Mouse (Mus musculus): ENCODE data around the gene Adgra3. TPM values are rescaled to one million over a fixed set of nuclear protein-coding genes. Genes with fewer than 3 reads are reported as not detected.
A peak's percentile ranks its signal among the peaks of the same experiment; 100 is the strongest.

Gene Adgra3
- total RNA-seq, 2 experiments from 2014 or later: 18.7 to 20.5 TPM

- intact Hi-C loops (cut with DNase I): no loop called here
- DNase-seq (ENCODE audit: low spot score in 2 of 2): peak in 1 of 2 experiments; percentile 15
Measured at GRCm38 (mm10) chr5:49988015-49988798, 70.6 kb downstream of the Adgra3 start.

GRCm38 (mm10) chr5:49980727-49981126 is 78.1 kb downstream of the Adgra3 start:
- intact Hi-C loops (cut with DNase I): no loop called here
- no peak for DNase-seq (ENCODE audit: low spot score in 2 of 2)

DNA sequence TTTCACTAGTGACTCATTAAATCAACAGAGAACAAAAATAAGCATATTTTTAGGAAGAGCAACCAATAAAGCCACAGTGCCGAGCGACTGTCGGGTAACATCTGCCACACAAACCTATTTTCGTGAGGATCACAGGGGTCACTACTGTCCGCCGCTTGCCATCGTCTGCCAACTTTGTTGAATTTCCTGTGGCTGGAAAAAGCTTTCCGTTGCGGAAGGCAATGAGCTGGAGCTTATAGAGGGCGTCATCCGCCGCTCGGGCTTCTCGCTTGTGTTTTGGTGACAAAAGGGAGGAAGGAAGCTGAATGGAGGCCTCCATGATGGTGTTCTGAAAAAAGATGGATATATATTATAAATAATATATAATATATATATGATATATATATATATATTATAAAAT is 79.6 kb downstream of the Adgra3 start:
- DNase-seq (ENCODE audit: low spot score in 2 of 2): no peak
- intact Hi-C loops (cut with DNase I): no loop called here

DNA sequence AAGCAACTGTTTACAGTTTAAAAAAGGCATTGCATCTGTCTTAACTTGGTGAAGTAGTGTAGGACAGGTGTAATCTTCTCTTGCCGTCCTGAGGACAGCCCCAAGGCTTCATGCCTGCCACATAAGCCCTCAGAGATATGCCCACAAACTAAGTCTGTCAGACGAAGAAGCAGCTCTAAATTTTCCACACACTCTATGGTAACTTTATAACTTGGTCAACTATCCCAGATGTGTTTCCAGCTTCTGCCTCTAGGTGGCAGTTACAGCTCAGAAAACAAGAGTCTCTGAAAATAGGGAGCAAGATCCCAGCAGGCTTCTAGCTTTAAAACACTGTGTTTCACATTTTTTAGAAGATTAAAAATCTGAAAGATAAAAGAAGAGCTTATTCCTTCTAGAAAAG is 82.8 kb downstream of the Adgra3 start:
- intact Hi-C loops (cut with DNase I): loop anchor here (2.0 kb wide), 1 partner anchor 57 kb away; no protein-coding TSS in a partner anchor
- DNase-seq (ENCODE audit: low spot score in 2 of 2): peak; percentile 46 to 74

DNA sequence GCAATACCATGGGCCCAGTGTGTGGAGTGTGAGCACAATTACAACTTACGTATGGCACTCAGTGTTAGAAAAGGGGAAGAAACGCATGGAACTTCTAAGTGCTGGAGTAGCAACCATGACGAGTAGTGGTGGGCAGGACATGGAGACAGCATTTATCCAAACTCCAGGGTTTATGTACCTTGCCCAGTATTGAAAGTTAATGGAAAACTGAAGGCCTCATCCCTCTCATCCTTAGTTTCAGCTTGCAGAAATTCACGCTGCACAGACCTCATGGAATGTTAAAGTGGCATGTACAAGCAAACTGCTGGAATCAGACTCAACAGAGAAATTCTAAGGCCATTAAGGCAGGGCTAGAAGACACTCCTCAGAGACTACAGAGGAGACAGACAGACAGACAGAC is 84.6 kb downstream of the Adgra3 start:
- DNase-seq (ENCODE audit: low spot score in 2 of 2): no peak
- intact Hi-C loops (cut with DNase I): loop anchor here (1.0 kb wide), 1 partner anchor 241 kb away; no protein-coding TSS in a partner anchor

DNA sequence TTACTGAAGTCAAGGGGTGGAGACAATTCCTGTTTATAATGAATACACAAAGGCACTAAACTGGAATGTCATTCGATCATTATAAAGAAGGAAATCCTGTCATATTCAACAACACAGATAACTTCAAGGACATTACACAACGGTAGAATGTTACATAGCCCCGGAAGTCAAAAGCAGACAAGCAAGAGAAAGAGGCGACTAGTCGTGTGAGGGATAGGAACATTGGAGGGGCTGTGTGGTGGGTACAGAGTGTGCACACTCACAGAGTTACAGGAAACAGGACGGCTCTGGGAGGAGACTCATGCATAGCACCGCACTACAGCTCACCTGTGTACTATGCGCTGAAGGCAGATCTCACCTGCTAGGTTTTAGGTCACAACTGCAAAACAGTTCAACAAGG is 89.1 kb downstream of the Adgra3 start:
- intact Hi-C loops (cut with DNase I): loop anchor here (10.0 kb wide), 1 partner anchor 885 kb away; no protein-coding TSS in a partner anchor
- no peak for DNase-seq (ENCODE audit: low spot score in 2 of 2)

DNA sequence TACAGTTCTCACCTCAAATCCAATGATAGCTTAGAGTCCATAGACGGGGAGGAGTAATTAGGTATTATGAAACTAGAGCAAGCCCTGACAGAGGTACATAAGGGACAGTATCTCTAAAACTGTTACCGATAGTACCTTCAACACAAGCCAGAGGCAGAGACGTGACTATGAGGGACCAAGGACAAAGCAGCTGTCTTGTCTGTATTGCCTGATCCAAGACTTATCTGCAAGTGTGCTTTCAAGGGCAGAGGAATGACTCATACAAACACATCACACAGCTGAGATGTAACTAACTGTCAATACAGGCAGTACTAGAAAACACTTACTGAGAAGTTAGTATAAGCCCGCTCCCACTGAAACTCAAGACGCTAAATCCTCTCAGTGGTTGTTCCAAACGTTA is 91.1 kb downstream of the Adgra3 start:
- DNase-seq (ENCODE audit: low spot score in 2 of 2): no peak
- intact Hi-C loops (cut with DNase I): loop anchor here (10.0 kb wide), 1 partner anchor 883 kb away; no protein-coding TSS in a partner anchor

DNA sequence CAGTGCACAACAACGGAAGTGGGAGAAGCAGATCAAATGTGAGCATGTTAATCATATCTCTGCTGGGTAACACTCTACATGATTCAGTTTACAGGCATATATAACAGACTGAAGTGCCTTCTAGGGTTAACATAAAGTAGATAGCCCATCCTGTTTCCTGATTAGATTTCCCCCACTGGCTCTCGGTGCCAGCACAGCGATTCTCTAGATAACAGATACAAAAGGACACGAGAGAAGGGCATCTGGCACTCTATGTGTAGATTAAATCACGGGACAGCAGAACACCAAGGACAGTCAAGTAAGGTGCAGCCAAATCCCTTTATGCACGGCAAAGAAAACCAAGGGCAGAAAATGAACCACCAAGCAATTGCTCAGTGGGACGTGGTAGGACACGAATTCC is 93.0 kb downstream of the Adgra3 start:
- intact Hi-C loops (cut with DNase I): loop anchor here (10.0 kb wide), 1 partner anchor 881 kb away; no protein-coding TSS in a partner anchor
- no peak for DNase-seq (ENCODE audit: low spot score in 2 of 2)

- intact Hi-C loops (cut with DNase I): loop anchor here (1.0 to 10.0 kb wide), 2 partner anchors 592 to 877 kb away; no protein-coding TSS in a partner anchor
Measured at GRCm38 (mm10) chr5:49961478-49962431, 97.1 kb downstream of the Adgra3 start.

DNA sequence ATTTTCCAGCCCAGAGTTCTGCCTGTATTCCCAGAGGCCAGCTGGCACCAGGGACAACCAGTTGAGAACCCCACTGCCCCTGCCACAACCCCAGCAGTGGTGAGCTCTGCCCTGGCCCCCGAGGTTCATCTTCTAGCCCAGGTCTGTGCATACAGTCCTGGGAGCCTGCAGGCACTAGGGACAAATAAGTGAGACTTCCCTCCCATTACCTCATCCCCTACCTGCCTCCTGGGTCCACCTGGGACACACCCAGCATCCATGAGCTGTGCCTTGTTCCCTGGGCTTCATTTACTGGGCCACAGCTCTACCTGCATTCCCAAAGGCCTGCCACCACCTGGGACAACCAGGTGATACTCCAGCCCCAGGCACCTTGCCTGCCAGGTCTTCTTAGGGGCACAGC is 122.5 kb downstream of the Adgra3 start:
- DNase-seq (ENCODE audit: low spot score in 2 of 2): no peak
- intact Hi-C loops (cut with DNase I): no loop called here

More at GRCm38 (mm10) chr5:49961478-49962431, 97.1 kb downstream of the Adgra3 start:
- peak; percentile 57 to 62 for DNase-seq (ENCODE audit: low spot score in 2 of 2)

- intact Hi-C loops (cut with DNase I): no loop called here
- no peak for DNase-seq (ENCODE audit: low spot score in 2 of 2)
Measured at GRCm38 (mm10) chr5:49924712-49925111, 134.1 kb downstream of the Adgra3 start.

DNA sequence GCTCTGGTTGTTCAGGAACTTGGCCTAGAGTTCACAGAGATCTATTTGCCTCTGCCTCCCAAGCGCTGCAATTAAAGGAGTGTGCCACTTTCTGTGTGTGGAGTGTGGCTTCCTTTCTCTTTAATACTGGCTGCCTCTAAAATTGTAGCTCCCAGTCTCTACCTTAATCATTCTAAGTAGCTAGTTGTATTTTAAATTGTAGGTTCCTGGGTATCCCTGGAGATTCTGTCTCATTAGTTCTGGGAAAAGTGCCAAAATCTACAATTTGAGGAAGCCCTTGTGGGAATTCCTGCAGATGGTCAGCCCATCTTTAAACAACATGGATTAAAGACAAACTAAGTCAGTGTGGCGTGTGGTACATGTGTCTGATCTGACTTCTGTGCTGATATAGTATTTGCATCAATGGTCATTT is 143.1 kb downstream of the Adgra3 start:
- DNase-seq (ENCODE audit: low spot score in 2 of 2): no peak
- intact Hi-C loops (cut with DNase I): no loop called here

Measured in left cerebral cortex, postnatal 36 days (tissue).